Mouse (Mus musculus): Measurements from ENCODE around the gene Arg1.

- no peak for TF ChIP-seq CTCF (conservative IDR thresholded peaks at IDR 0.05; ENCODE audit: insufficient read depth, insufficient read length, low read depth, low read length)
- TF ChIP-seq POLR2A (IDR thresholded peaks at IDR 0.05; ENCODE audit: low read depth, low read length) = no peak
Observed at GRCm38 (mm10) chr10:24961889-24962288, 34.6 kb upstream of the Arg1 start.

Measured in kidney, adult 2 months (tissue).